Mouse (Mus musculus) liver, adult 2 months (tissue): Measurements from ENCODE around the gene Egln2. TPM values are rescaled to one million over a fixed set of nuclear protein-coding genes. Genes with fewer than 3 reads are reported as not detected.

Experiments
- DNase-seq: peaks from one replicate; pipeline ENCODE4 v3.0.0-alpha.2; 2011; ENCODE audit warnings: low read depth, low spot score; ENCODE audit errors: extremely low read depth
- H3K27ac ChIP-seq: fragments of 200-500 bp; replicated peaks from 2 replicates; pipeline ENCODE4 v1.5.1; 2012; ENCODE audit warnings: low read depth, mild to moderate bottlenecking, control low read depth, inconsistent platforms, low read length; ENCODE audit not compliant: insufficient read depth
- H3K27me3 ChIP-seq: fragments of 200-500 bp; 2 replicates; pipeline ENCODE4 v1.6.1; 2012; ENCODE audit warnings: mild to moderate bottlenecking, moderate library complexity, low read length, inconsistent platforms; ENCODE audit not compliant: control insufficient read depth, insufficient read depth
- H3K36me3 ChIP-seq: fragments of 200-500 bp; 2 replicates; pipeline ENCODE4 v1.6.1; 2012; ENCODE audit warnings: low read length, inconsistent platforms; ENCODE audit not compliant: control insufficient read depth, insufficient read depth
- H3K4me1 ChIP-seq: fragments of 200-500 bp; 2 replicates; pipeline ENCODE4 v1.6.1; 2011; ENCODE audit warnings: low read length; ENCODE audit not compliant: control insufficient read depth, insufficient read depth
- H3K4me3 ChIP-seq: fragments of 200-500 bp; 2 replicates; pipeline ENCODE4 v1.5.1; 2011; ENCODE audit warnings: low read depth, mild to moderate bottlenecking, control low read depth, low read length, moderate library complexity; ENCODE audit not compliant: insufficient read depth
- H3K79me2 ChIP-seq: fragments of 200-500 bp; 2 replicates; pipeline ENCODE4 v1.6.1; 2012; ENCODE audit warnings: inconsistent platforms, mild to moderate bottlenecking, low read length, moderate library complexity; ENCODE audit not compliant: control insufficient read depth, insufficient read depth
- H3K9ac ChIP-seq: fragments of 200-500 bp; 2 replicates; pipeline ENCODE4 v1.6.1; 2012; ENCODE audit warnings: low read depth, mild to moderate bottlenecking, control low read depth, inconsistent platforms, low read length
- CTCF ChIP-seq: fragments of 200-500 bp; IDR thresholded peaks from 2 replicates; pipeline ENCODE4 v1.5.1; 2011; ENCODE audit warnings: low read depth, low read length, control low read depth
- POLR2A ChIP-seq: fragments of 200-500 bp; IDR thresholded peaks from 2 replicates; pipeline ENCODE4 v1.6.1; 2011; ENCODE audit warnings: low read length, control low read depth; ENCODE audit not compliant: insufficient read depth; ENCODE audit errors: extremely low read depth
- WGBS: fragments of 180-500 bp; shearing (Covaris S2); methylation state at CpG from one replicate; pipeline ENCODE4 v1.1.7; 2018; 5-methylcytosine and 5-hydroxymethylcytosine counted together
- polyA plus RNA-seq: library from polyadenylated mRNA; depleted of rRNA; stranded (reverse); fragments of >200 nt; gene quantifications from 2 replicates; pipeline ENCODE4 v1.2.3, GENCODE M21; 2012
- total RNA-seq: library from RNA; depleted of rRNA; stranded (reverse); fragments of >200 nt; gene quantifications from 2 replicates; pipeline ENCODE4 v1.2.3, GENCODE M21; 2014

The Egln2 gene
- total and polyA plus RNA-seq, 2 experiments = 35.4 to 99.3 TPM

GRCm38 (mm10) chr7:27170981-27171380 lies 4.4 kb upstream of the Egln2 start:
- no peak for DNase-seq
- H3K9ac ChIP-seq = no peak overlapping the region
- 92% methylated on average over 3 of the region's 3 CpGs for WGBS
- no peaks in the 10 kb centered on the region; the same call in 1 of the 2 replicates for H3K36me3 ChIP-seq
- H3K4me1 ChIP-seq = peaks cover 8% of the 10 kb centered on the region; the same call in 1 of the 2 replicates
- H3K79me2 ChIP-seq = no peaks in the 10 kb centered on the region
- TF ChIP-seq POLR2A = no peak
- H3K4me3 ChIP-seq = no peak overlapping the region
- H3K27ac ChIP-seq = no peak overlapping the region
- H3K27me3 ChIP-seq = no peaks in the 10 kb centered on the region

GRCm38 (mm10) chr7:27168371-27168770 lies 1.8 kb upstream of the Egln2 start:
- Histone ChIP-seq H3K4me3 (no peak overlapping the region), H3K4me1 (peaks cover 19% of the 10 kb centered on the region), H3K27me3 (no peaks in the 10 kb centered on the region), H3K36me3 (no peaks in the 10 kb centered on the region), H3K27ac (no peak overlapping the region), H3K79me2 (peaks cover 4% of the 10 kb centered on the region; the same call in 1 of the 2 replicates), H3K9ac (no peak overlapping the region)
- TF ChIP-seq POLR2A = no peak
- TF ChIP-seq CTCF = no peak
- DNase-seq = no peak
- 65% methylated on average over 5 of the region's 5 CpGs for WGBS

- TF ChIP-seq POLR2A (no peak), CTCF (no peak)
- Histone ChIP-seq H3K36me3 (no peaks in the 10 kb centered on the region), H3K4me1 (peaks cover 26% of the 10 kb centered on the region), H3K9ac (peak overlapping the region; percentile 54), H3K27ac (peak overlapping the region; percentile 93), H3K27me3 (no peaks in the 10 kb centered on the region), H3K4me3 (peak overlapping the region; percentile 20; the same call in 1 of the 2 replicates), H3K79me2 (peaks cover 4% of the 10 kb centered on the region; the same call in 1 of the 2 replicates)
- DNase-seq = peak; percentile 44
- 56% methylated on average over 11 of the region's 11 CpGs for WGBS
Measured at GRCm38 (mm10) chr7:27167475-27168094, 983 bp upstream of the Egln2 start.

GRCm38 (mm10) chr7:27166229-27166613 lies 381 bp downstream of the Egln2 start:
- H3K9ac ChIP-seq = peak overlapping the region; percentile 89
- peak overlapping the region; percentile 72 for H3K4me3 ChIP-seq
- peak; percentile 78 for TF ChIP-seq POLR2A
- no peak for TF ChIP-seq CTCF
- no peaks in the 10 kb centered on the region for H3K36me3 ChIP-seq
- H3K27ac ChIP-seq = peak overlapping the region; percentile 95
- no peaks in the 10 kb centered on the region for H3K27me3 ChIP-seq
- H3K4me1 ChIP-seq = peaks cover 29% of the 10 kb centered on the region
- H3K79me2 ChIP-seq = peaks cover 4% of the 10 kb centered on the region; the same call in 1 of the 2 replicates
- peak; percentile 88 for DNase-seq
- WGBS = under 1% methylated on average over 40 of the region's 43 CpGs

- Histone ChIP-seq H3K4me1 (peaks cover 34% of the 10 kb centered on the region), H3K4me3 (peak overlapping the region; percentile 72), H3K27me3 (no peaks in the 10 kb centered on the region), H3K36me3 (no peaks in the 10 kb centered on the region), H3K79me2 (peaks cover 4% of the 10 kb centered on the region; the same call in 1 of the 2 replicates), H3K9ac (peak overlapping the region; percentile 88), H3K27ac (peak overlapping the region; percentile 93)
- WGBS = under 1% methylated on average over 8 of the region's 8 CpGs
- DNase-seq = no peak
- TF ChIP-seq CTCF (no peak), POLR2A (no peak)
Measured at GRCm38 (mm10) chr7:27165696-27166095, 906 bp downstream of the Egln2 start.

- peaks cover 4% of the 10 kb centered on the region; the same call in 1 of the 2 replicates for H3K79me2 ChIP-seq
- peaks cover 34% of the 10 kb centered on the region for H3K4me1 ChIP-seq
- peak overlapping the region; percentile 72 for H3K4me3 ChIP-seq
- peak overlapping the region; percentile 93 for H3K27ac ChIP-seq
- DNase-seq = peak; percentile 85
- no peaks in the 10 kb centered on the region for H3K27me3 ChIP-seq
- no peaks in the 10 kb centered on the region for H3K36me3 ChIP-seq
- TF ChIP-seq POLR2A (peak; percentile 78), CTCF (no peak)
- 30% methylated on average over 23 of the region's 23 CpGs for WGBS
- H3K9ac ChIP-seq = peak overlapping the region; percentile 88
Measured at GRCm38 (mm10) chr7:27165007-27165655, 1.5 kb downstream of the Egln2 start.
